Mouse (Mus musculus) heart, embryonic 12.5 days (tissue): Measurements from ENCODE around the gene Zfp664. TPM values are rescaled to one million over a fixed set of nuclear protein-coding genes. Genes with fewer than 3 reads are reported as not detected.

Experiments used
- polyA plus RNA-seq: library from polyadenylated mRNA; unstranded; fragments of >200 nt; fragmentation: Nextera tagmentation; extraction: Ambion mirVana; gene quantifications from 2 replicates; pipeline ENCODE4 v1.2.1, GENCODE M21; 2016

The Zfp664 gene
- polyA plus RNA-seq, 1 experiment from 2014 or later: 55.4 TPM

Other genes with a start within 250 kb of the Zfp664 start
- 41.0 and 45.8 TPM in 2 replicates for gene Atp6v0a2, start 234.1 kb upstream of the Zfp664 start, polyA plus RNA-seq
- gene Dnah10, start 137.6 kb upstream of the Zfp664 start, polyA plus RNA-seq: 0.04 TPM in 2 replicates
- gene Ccdc92, start 267 bp upstream of the Zfp664 start, polyA plus RNA-seq: 4.4 and 5.1 TPM in 2 replicates
- 1.2 and 1.6 TPM in 2 replicates for gene Rflna, start 140.5 kb downstream of the Zfp664 start, polyA plus RNA-seq